Mouse (Mus musculus): Measurements from ENCODE around the gene Rhou. TPM values are rescaled to one million over a fixed set of nuclear protein-coding genes. Genes with fewer than 3 reads are reported as not detected.

Rhou gene
- total RNA-seq, 2 experiments from 2014 or later = 7.5 to 9.9 TPM

- peak; percentile 43 to 52 for DNase-seq
- intact Hi-C loops (cut with DNase I) = no loop called here
Observed at GRCm38 (mm10) chr8:123648245-123649170, 5.2 kb upstream of the Rhou start.

DNA sequence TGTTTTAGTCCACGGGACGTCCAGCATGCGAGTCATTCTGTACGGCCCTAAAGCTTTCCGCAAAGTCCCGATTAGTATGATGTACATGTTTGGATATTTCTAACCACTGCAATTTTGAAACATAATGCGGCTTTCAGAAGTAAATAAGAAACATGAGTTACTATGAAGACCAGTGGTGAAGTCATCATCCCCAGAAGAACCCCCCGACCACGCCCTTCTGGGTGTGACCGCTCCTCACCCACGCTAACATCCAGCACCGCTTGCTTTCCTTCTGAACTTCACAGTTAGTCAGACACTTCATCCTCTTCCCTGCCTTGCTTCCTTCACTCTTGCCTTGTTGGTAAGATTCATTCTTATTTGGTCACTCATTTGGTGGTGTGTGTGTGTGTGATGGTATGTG lies 4.2 kb upstream of the Rhou start:
- intact Hi-C loops (cut with DNase I) = no loop called here

GRCm38 (mm10) chr8:123651390-123652098 lies 2.2 kb upstream of the Rhou start:
- DNase-seq = no peak
- intact Hi-C loops (cut with DNase I) = loop anchor here (2.0 kb wide), 1 partner anchor 131 kb away; no protein-coding TSS in a partner anchor

More for the DNA sequence above, 4.2 kb upstream of the Rhou start:
- no peak for DNase-seq

GRCm38 (mm10) chr8:123652641-123653040 lies 1.1 kb upstream of the Rhou start:
- no peak for DNase-seq
- intact Hi-C loops (cut with DNase I) = loop anchor here (1.0 to 2.0 kb wide), 2 partner anchors 117 to 130 kb away; no protein-coding TSS in a partner anchor

DNA sequence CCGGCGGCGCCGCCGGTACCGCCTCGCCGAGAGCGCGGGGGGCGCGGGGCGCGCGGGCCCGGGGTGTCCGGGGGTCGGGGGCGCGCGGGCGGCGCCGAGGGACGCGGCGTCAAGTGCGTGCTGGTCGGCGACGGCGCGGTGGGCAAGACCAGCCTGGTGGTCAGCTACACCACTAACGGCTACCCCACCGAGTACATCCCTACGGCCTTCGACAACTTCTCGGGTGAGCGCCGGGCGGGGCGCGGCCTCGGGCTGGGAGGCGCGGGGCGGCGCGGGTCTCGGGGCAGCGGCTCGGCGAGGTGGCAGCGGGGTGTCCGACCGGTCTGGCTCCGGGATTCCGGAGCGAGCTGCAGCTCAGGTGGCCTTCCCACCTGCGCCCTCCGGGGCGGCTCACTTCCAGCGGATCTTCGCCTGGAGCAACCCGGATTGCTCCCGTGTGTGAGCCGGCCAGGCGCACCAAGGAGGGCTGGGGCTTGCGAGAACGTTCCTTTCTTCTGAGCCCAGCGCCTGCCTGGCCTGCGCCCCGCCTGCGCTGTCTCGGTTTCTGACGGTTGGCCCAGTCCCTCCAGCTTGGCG lies 353 bp downstream of the Rhou start:
- peak; percentile 66 to 69 for DNase-seq
- intact Hi-C loops (cut with DNase I) = loop anchor here (1.0 to 2.0 kb wide), 2 partner anchors 115 to 129 kb away; no protein-coding TSS in a partner anchor

DNA sequence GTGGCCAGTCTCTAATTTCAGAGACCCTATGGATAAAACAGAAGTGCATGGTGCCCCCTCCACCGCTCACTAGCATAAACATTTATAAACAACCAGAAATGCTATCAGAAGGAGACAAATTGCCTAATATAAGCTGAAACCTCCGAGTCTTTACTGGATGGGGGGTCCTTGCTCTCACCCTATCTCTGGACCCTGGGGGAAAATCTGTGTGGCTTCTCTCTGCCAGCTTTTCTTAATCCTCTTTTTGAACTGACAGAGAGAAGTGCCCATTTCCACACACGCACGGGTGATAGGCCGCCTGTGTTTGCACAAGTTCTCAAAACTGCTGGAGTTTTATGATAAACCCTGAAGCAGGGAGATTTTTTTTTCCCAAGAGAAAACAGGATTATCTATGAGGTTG lies 1.0 kb downstream of the Rhou start:
- intact Hi-C loops (cut with DNase I) = loop anchor here (5.0 kb wide), 1 partner anchor 48 kb away; no protein-coding TSS in a partner anchor
- no peak for DNase-seq

GRCm38 (mm10) chr8:123655351-123655779 lies 1.6 kb downstream of the Rhou start:
- no peak for DNase-seq
- intact Hi-C loops (cut with DNase I) = loop anchor here (5.0 kb wide), 1 partner anchor 47 kb away; no protein-coding TSS in a partner anchor

DNA sequence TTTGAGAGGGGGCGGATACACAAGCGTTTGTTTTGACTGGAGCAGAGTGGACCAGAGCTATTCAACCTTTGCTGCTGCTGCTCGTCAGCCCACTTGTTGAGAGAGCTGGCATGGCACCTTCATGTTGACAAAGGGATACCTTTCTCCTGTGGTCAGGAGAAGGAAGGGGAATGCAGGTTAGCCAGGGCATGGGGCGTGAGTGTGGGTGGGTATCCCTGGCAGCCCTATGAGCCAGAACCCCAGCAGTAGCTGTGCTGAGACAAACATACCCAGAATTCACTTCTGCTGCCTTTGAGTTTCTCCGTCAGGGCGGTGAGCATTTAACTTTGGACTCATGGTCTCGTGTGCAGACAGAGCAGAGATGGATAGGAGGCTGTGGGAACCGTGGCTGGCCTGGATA lies 4.1 kb downstream of the Rhou start:
- intact Hi-C loops (cut with DNase I) = loop anchor here (5.0 kb wide), 1 partner anchor 44 kb away; no protein-coding TSS in a partner anchor
- DNase-seq = no peak

GRCm38 (mm10) chr8:123659469-123660057 lies 5.8 kb downstream of the Rhou start:
- no peak for DNase-seq
- intact Hi-C loops (cut with DNase I) = loop anchor here (5.0 kb wide), 1 partner anchor 43 kb away; no protein-coding TSS in a partner anchor

GRCm38 (mm10) chr8:123661515-123661914 lies 7.8 kb downstream of the Rhou start:
- intact Hi-C loops (cut with DNase I) = no loop called here

GRCm38 (mm10) chr8:123665580-123665979 lies 11.9 kb downstream of the Rhou start:
- DNase-seq = no peak
- intact Hi-C loops (cut with DNase I) = no loop called here

More at GRCm38 (mm10) chr8:123661515-123661914, 7.8 kb downstream of the Rhou start:
- no peak for DNase-seq

- intact Hi-C loops (cut with DNase I) = no loop called here
- no peak for DNase-seq
Observed at GRCm38 (mm10) chr8:123666832-123667231, 13.1 kb downstream of the Rhou start.

GRCm38 (mm10) chr8:123668681-123669080 lies 15.0 kb downstream of the Rhou start:
- intact Hi-C loops (cut with DNase I) = no loop called here
- no peak for DNase-seq

GRCm38 (mm10) chr8:123670766-123671165 lies 17.0 kb downstream of the Rhou start:
- intact Hi-C loops (cut with DNase I) = no loop called here
- DNase-seq = no peak

DNA sequence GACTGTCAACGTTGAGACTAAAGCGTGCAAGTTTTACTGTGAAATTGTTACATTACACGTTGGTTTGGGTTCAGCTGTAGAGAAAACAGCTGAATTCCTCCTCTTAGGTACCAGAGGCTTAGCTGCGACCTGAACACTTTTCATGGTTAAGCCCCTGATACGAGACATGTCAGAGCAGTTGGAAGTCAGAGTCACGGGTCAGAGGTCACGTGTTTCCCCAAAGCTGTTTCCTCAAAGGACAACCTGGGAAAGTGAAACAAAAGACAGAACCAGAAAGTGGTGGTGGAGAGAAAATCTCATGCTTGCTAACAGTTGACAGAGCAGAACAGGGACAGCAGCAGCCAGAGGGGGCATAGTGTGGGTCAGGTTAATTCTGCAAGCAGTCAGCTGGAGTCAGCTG lies 17.7 kb downstream of the Rhou start:
- intact Hi-C loops (cut with DNase I) = no loop called here
- no peak for DNase-seq

DNA sequence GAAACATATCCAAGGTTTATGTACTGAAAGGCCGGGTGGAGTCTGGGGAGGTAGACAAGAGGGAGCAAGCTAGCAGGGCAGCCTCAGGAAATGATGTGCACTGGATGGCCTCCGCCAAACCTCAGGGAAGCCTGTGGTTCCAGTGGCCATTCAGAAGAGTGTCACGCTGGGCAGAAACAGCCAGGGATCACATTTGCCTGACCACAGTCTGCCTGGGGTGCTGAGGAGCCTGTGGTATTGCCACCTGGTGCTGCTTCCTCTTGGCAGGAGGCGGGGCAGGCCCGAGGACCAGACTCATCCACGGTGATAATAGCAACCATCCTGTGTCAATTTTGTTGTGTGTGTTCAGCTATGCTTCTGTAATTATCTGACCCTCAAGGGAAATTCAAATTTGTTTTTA lies 18.9 kb downstream of the Rhou start:
- intact Hi-C loops (cut with DNase I) = no loop called here
- no peak for DNase-seq

GRCm38 (mm10) chr8:123675611-123676010 lies 21.9 kb downstream of the Rhou start:
- DNase-seq = no peak
- intact Hi-C loops (cut with DNase I) = no loop called here

- intact Hi-C loops (cut with DNase I) = no loop called here
- DNase-seq = no peak
Observed at GRCm38 (mm10) chr8:123678390-123678789, 24.7 kb downstream of the Rhou start.

- intact Hi-C loops (cut with DNase I) = no loop called here
- DNase-seq = peak in 1 of 2 experiments; percentile 23
Observed at GRCm38 (mm10) chr8:123682073-123682761, 28.5 kb downstream of the Rhou start.

GRCm38 (mm10) chr8:123683321-123683720 lies 29.6 kb downstream of the Rhou start:
- DNase-seq = no peak
- intact Hi-C loops (cut with DNase I) = no loop called here

All from heart, postnatal 14 days (tissue).